Mouse (Mus musculus): ENCODE data around the gene Meis2. TPM values are rescaled to one million over a fixed set of nuclear protein-coding genes. Genes with fewer than 3 reads are reported as not detected.
A peak's percentile ranks its signal among the peaks of the same experiment; 100 is the strongest.

The Meis2 gene
- polyA plus RNA-seq, 1 experiment from 2014 or later: 22.6 TPM

GRCm38 (mm10) chr2:115939849-115940248, 125.8 kb downstream of the Meis2 start:
- Histone ChIP-seq H3K27ac (ENCODE audit: low read length) (peak overlapping the region; percentile 40; the same call in 1 of the 2 replicates), H3K4me1 (ENCODE audit: control insufficient read depth, insufficient read depth, low read length) (peaks cover 27% of the 10 kb centered on the region), H3K4me3 (ENCODE audit: low read length) (no peak overlapping the region), H3K4me2 (ENCODE audit: low read depth, low read length) (no peak overlapping the region), H3K9me3 (replicated peaks; ENCODE audit: control insufficient read depth, low read length) (no peaks in the 10 kb centered on the region), H3K36me3 (ENCODE audit: control insufficient read depth, insufficient read depth) (no peaks in the 10 kb centered on the region), H3K27me3 (ENCODE audit: control insufficient read depth, insufficient read depth, low read length) (no peaks in the 10 kb centered on the region), H3K9ac (ENCODE audit: low read length) (no peak overlapping the region)
- 76% methylated on average over 5 of the region's 5 CpGs for WGBS
- ATAC-seq (replicated peaks; ENCODE audit: extremely low read depth, insufficient read depth, low FRiP score): no peak

- Histone ChIP-seq H3K4me1 (ENCODE audit: control insufficient read depth, insufficient read depth, low read length) (peaks cover 27% of the 10 kb centered on the region), H3K36me3 (ENCODE audit: control insufficient read depth, insufficient read depth) (no peaks in the 10 kb centered on the region), H3K27ac (ENCODE audit: low read length) (peak overlapping the region; percentile 50), H3K4me2 (ENCODE audit: low read depth, low read length) (no peak overlapping the region), H3K27me3 (ENCODE audit: control insufficient read depth, insufficient read depth, low read length) (no peaks in the 10 kb centered on the region), H3K4me3 (ENCODE audit: low read length) (no peak overlapping the region), H3K9me3 (replicated peaks; ENCODE audit: control insufficient read depth, low read length) (no peaks in the 10 kb centered on the region), H3K9ac (ENCODE audit: low read length) (no peak overlapping the region)
- WGBS: 63% methylated on average over 8 of the region's 8 CpGs
- ATAC-seq (replicated peaks; ENCODE audit: extremely low read depth, insufficient read depth, low FRiP score): no peak; the same call in 1 of the 2 replicates
Measured at GRCm38 (mm10) chr2:115938926-115939563, 126.6 kb downstream of the Meis2 start.

DNA sequence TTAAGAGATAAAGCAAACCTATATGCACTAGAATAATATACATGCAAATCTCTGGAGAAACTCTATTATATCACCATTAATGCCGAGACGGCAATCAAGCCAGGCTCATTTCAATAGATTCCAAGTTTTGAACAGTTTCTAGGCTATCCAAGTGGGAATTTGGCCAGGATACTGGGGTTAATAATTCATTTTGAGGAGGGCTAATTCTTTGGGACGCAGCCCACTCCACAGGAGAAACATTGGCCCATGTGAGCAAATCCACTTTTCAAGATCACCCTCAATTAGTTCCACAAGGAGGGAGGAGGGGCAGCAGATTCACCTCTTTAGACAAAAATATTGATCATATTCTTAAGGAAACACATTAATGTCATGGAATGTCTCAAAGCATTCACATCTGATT, 127.3 kb downstream of the Meis2 start:
- Histone ChIP-seq H3K9me3 (replicated peaks; ENCODE audit: control insufficient read depth, low read length) (no peaks in the 10 kb centered on the region), H3K4me1 (ENCODE audit: control insufficient read depth, insufficient read depth, low read length) (peaks cover 27% of the 10 kb centered on the region), H3K4me3 (ENCODE audit: low read length) (no peak overlapping the region), H3K27ac (ENCODE audit: low read length) (no peak overlapping the region), H3K4me2 (ENCODE audit: low read depth, low read length) (no peak overlapping the region), H3K27me3 (ENCODE audit: control insufficient read depth, insufficient read depth, low read length) (no peaks in the 10 kb centered on the region), H3K36me3 (ENCODE audit: control insufficient read depth, insufficient read depth) (no peaks in the 10 kb centered on the region), H3K9ac (ENCODE audit: low read length) (no peak overlapping the region)
- WGBS: 81% methylated on average over 3 of the region's 3 CpGs
- no peak for ATAC-seq (replicated peaks; ENCODE audit: extremely low read depth, insufficient read depth, low FRiP score)

DNA sequence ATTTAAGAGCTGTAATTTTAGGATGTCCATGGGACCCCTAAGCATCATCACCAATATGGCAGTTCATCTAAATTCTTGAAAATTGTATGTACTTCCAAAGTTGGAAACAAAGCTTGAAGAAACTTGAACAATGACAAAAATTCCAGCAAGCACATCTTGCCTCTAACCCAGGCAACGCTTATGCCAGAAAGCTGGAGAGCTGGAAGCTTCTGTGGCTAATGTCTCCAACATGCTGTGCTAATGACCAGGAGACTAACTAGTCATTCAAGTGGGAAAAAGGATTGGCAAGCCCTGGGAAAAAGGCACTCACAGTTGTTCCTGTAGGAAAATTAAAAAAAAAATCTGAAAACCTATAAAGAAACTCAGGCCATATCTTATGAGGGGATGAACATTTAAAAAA, 127.7 kb downstream of the Meis2 start:
- ATAC-seq (replicated peaks; ENCODE audit: extremely low read depth, insufficient read depth, low FRiP score): no peak
- Histone ChIP-seq H3K4me3 (ENCODE audit: low read length) (no peak overlapping the region), H3K4me1 (ENCODE audit: control insufficient read depth, insufficient read depth, low read length) (peaks cover 27% of the 10 kb centered on the region), H3K9me3 (replicated peaks; ENCODE audit: control insufficient read depth, low read length) (no peaks in the 10 kb centered on the region), H3K27me3 (ENCODE audit: control insufficient read depth, insufficient read depth, low read length) (no peaks in the 10 kb centered on the region), H3K27ac (ENCODE audit: low read length) (no peak overlapping the region), H3K9ac (ENCODE audit: low read length) (no peak overlapping the region), H3K36me3 (ENCODE audit: control insufficient read depth, insufficient read depth) (no peaks in the 10 kb centered on the region), H3K4me2 (ENCODE audit: low read depth, low read length) (no peak overlapping the region)
- 79% methylated on average over 1 of the region's 1 CpGs for WGBS

DNA sequence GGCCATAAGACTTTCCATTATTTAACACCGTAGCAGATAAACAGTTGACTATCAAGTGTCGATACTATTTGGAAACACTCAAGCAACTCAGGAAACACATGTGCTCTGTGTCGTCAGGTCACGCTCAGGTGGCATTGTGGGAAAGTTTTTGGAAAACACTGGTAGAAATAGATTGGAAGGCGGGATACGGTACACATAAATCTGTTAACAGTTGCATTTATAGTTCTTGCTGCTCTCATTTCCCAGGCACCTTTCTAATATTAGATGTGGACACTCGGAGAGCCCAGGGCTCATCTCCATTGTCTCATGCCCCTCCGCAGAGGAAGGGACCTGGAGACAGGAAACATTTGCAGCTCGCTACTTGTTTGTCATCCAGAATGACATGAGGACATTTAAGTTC, 128.9 kb downstream of the Meis2 start:
- Histone ChIP-seq H3K4me2 (ENCODE audit: low read depth, low read length) (peak overlapping the region; percentile 28; the same call in 1 of the 2 replicates), H3K36me3 (ENCODE audit: control insufficient read depth, insufficient read depth) (no peaks in the 10 kb centered on the region), H3K9ac (ENCODE audit: low read length) (no peak overlapping the region), H3K27me3 (ENCODE audit: control insufficient read depth, insufficient read depth, low read length) (no peaks in the 10 kb centered on the region), H3K4me3 (ENCODE audit: low read length) (no peak overlapping the region), H3K4me1 (ENCODE audit: control insufficient read depth, insufficient read depth, low read length) (peaks cover 27% of the 10 kb centered on the region), H3K9me3 (replicated peaks; ENCODE audit: control insufficient read depth, low read length) (no peaks in the 10 kb centered on the region), H3K27ac (ENCODE audit: low read length) (peak overlapping the region; percentile 74)
- ATAC-seq (replicated peaks; ENCODE audit: extremely low read depth, insufficient read depth, low FRiP score): no peak
- 50% methylated on average over 9 of the region's 9 CpGs for WGBS

DNA sequence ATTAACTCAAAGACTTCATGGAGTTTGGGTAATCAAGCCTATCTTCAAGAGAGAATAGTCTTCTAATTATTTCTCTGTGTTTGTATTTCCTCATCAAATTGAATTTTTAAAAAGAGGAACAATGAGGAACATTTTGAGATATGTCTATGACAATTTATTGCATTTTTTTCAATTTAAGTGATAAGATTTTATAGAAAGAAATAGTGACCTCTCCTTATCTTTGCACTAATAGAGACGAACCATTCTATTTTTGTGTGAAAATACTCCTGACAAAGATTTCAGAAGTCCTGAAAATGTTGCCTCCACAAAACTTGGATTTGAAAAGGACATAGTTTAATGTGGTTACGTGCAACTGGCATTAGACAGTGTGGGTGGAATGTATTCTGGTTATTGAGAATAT, 131.3 kb downstream of the Meis2 start:
- Histone ChIP-seq H3K9ac (ENCODE audit: low read length) (no peak overlapping the region), H3K4me3 (ENCODE audit: low read length) (no peak overlapping the region), H3K27me3 (ENCODE audit: control insufficient read depth, insufficient read depth, low read length) (no peaks in the 10 kb centered on the region), H3K36me3 (ENCODE audit: control insufficient read depth, insufficient read depth) (no peaks in the 10 kb centered on the region), H3K4me2 (ENCODE audit: low read depth, low read length) (no peak overlapping the region), H3K4me1 (ENCODE audit: control insufficient read depth, insufficient read depth, low read length) (peaks cover 16% of the 10 kb centered on the region), H3K27ac (ENCODE audit: low read length) (no peak overlapping the region), H3K9me3 (replicated peaks; ENCODE audit: control insufficient read depth, low read length) (no peaks in the 10 kb centered on the region)
- ATAC-seq (replicated peaks; ENCODE audit: extremely low read depth, insufficient read depth, low FRiP score): no peak
- WGBS: 79% methylated on average over 2 of the region's 2 CpGs

DNA sequence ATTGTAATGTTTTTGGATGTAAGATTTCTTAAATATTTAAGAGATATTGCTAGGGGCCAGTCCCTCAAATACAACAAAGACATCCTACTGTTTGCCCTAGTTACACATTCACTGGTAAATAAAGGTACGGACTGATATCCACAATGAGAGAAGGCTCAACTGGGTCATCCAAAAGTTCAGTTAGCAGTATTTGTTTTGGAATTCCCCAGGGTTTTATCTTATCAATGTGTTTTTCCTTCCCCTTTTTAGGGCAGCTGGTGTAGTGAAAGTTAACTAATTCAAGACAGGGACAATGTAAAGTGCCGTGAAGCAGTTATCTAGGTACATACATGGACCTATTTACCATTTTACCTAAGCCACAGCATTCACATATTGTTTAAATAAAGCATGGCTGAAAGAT, 132.4 kb downstream of the Meis2 start:
- Histone ChIP-seq H3K27me3 (ENCODE audit: control insufficient read depth, insufficient read depth, low read length) (no peaks in the 10 kb centered on the region), H3K4me3 (ENCODE audit: low read length) (no peak overlapping the region), H3K9ac (ENCODE audit: low read length) (no peak overlapping the region), H3K36me3 (ENCODE audit: control insufficient read depth, insufficient read depth) (no peaks in the 10 kb centered on the region), H3K9me3 (replicated peaks; ENCODE audit: control insufficient read depth, low read length) (no peaks in the 10 kb centered on the region), H3K4me2 (ENCODE audit: low read depth, low read length) (no peak overlapping the region), H3K27ac (ENCODE audit: low read length) (no peak overlapping the region), H3K4me1 (ENCODE audit: control insufficient read depth, insufficient read depth, low read length) (peaks cover 11% of the 10 kb centered on the region)
- 26% methylated on average over 2 of the region's 2 CpGs for WGBS
- no peak for ATAC-seq (replicated peaks; ENCODE audit: extremely low read depth, insufficient read depth, low FRiP score)

DNA sequence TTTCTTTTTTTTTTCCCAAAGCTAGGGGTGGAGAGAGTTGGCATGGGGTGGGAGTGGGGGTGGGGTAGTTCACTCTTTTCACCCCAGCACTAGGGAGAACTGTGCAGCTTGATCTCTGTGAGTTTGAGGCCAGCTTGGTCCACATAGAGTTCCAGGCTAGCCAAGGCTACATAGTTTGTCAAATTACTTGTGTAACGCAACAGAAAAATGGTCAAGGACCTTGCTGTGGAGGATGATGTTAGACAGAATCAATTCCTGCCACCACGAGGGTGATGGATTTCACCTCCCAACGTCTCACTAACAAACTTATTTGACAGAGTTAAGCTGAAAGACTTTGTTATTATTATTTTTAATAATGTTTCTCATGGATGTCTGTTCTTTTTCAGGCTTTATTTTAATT, 139.9 kb downstream of the Meis2 start:
- WGBS: 83% methylated on average over 3 of the region's 3 CpGs
- H3K4me3 ChIP-seq (ENCODE audit: low read length): no peak overlapping the region
- no peaks in the 10 kb centered on the region for H3K27me3 ChIP-seq (ENCODE audit: control insufficient read depth, insufficient read depth, low read length)
- no peak overlapping the region for H3K4me2 ChIP-seq (ENCODE audit: low read depth, low read length)
- no peak overlapping the region for H3K27ac ChIP-seq (ENCODE audit: low read length)
- no peaks in the 10 kb centered on the region for H3K9me3 ChIP-seq (replicated peaks; ENCODE audit: control insufficient read depth, low read length)
- no peak for ATAC-seq (replicated peaks; ENCODE audit: extremely low read depth, insufficient read depth, low FRiP score)
- no peak overlapping the region for H3K9ac ChIP-seq (ENCODE audit: low read length)
- peaks cover 42% of the 10 kb centered on the region for H3K4me1 ChIP-seq (ENCODE audit: control insufficient read depth, insufficient read depth, low read length)
- H3K36me3 ChIP-seq (ENCODE audit: control insufficient read depth, insufficient read depth): no peaks in the 10 kb centered on the region

GRCm38 (mm10) chr2:115924472-115924871, 141.2 kb downstream of the Meis2 start:
- 35% methylated on average over 6 of the region's 6 CpGs for WGBS
- no peak for ATAC-seq (replicated peaks; ENCODE audit: extremely low read depth, insufficient read depth, low FRiP score)

More at GRCm38 (mm10) chr2:115924472-115924871, 141.2 kb downstream of the Meis2 start:
- Histone ChIP-seq H3K4me1 (ENCODE audit: control insufficient read depth, insufficient read depth, low read length) (peaks cover 42% of the 10 kb centered on the region), H3K4me3 (ENCODE audit: low read length) (no peak overlapping the region), H3K9me3 (replicated peaks; ENCODE audit: control insufficient read depth, low read length) (no peaks in the 10 kb centered on the region), H3K27me3 (ENCODE audit: control insufficient read depth, insufficient read depth, low read length) (no peaks in the 10 kb centered on the region), H3K27ac (ENCODE audit: low read length) (peak overlapping the region; percentile 74), H3K4me2 (ENCODE audit: low read depth, low read length) (peak overlapping the region; percentile 44), H3K36me3 (ENCODE audit: control insufficient read depth, insufficient read depth) (no peaks in the 10 kb centered on the region), H3K9ac (ENCODE audit: low read length) (no peak overlapping the region)

Data from heart, embryonic 16.5 days (tissue).